Mouse (Mus musculus) olfactory bulb, adult 2 months (tissue): ENCODE measurements around the gene Mt3.
"Not testable (repeated sequence)": the region's sequence is repeated elsewhere in the genome, so short reads cannot be mapped to it uniquely, and the experiment has no call there.

Experiments used
- CTCF ChIP-seq: fragments of 200-500 bp; IDR thresholded peaks from 2 replicates; pipeline ENCODE4 v1.5.1; 2012; ENCODE audit warnings: low read depth, mild to moderate bottlenecking, low read length, moderate library complexity; ENCODE audit not compliant: insufficient read depth
- POLR2A ChIP-seq: fragments of 200-500 bp; IDR thresholded peaks from 2 replicates; pipeline ENCODE4 v1.6.1; 2012; ENCODE audit warnings: mild to moderate bottlenecking, low read depth, low read length, moderate library complexity; ENCODE audit not compliant: insufficient read depth

DNA sequence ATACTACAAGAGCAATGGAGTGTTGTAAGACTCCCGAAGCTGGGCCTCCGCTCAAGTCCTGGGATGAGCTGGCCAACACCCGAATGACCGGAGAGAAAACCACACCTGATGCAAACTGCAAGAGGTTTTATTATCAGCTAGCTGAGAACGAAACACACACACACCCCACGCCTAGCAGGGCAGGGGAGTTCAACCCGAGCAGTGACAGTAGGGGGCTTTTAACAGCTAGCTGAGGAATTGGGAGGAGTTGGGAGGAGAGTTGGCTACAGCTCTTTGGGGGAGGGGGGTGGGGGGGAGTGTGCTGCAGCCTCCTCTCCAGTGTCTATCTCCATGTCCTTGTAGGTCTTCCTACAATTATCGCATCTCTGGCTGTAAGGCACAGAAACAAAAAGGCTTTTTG lies 13.4 kb downstream of the Mt3 start:
- not testable (repeated sequence) for TF ChIP-seq CTCF, POLR2A
